Mouse (Mus musculus) ES-Bruce4 (cell line): ENCODE measurements around the gene Galntl6.

Experiments used
- CTCF ChIP-seq: IDR thresholded peaks from one replicate; pipeline ENCODE4 v1.8.1; 2011; ENCODE audit warnings: low read depth, low read length
- EP300 ChIP-seq: IDR thresholded peaks from 2 replicates; pipeline ENCODE4 v1.6.1; 2011; ENCODE audit warnings: low read depth, low read length; ENCODE audit not compliant: insufficient read depth
- POLR2A ChIP-seq: IDR thresholded peaks from one replicate; pipeline ENCODE4 v1.8.1; 2011; ENCODE audit warnings: low read length; ENCODE audit not compliant: insufficient read depth

DNA sequence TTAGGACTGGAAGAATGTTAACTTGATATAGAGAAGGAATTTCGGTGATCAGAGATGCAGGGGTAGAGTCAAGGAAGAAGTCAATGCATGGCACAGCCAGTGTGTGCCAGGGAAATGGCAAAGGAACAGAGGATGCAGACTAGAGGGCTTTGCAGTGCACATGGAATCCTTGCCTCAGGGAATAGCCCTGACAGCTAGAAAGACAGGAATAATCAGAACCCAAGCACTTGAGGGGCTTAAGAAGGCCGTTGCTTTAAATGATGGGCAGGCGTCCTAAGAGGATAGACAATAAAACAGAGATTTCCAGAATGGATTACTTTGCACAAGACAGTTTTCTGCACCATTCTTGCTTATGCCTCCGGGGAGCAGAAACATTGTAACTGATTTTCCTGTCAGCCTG is 425.3 kb downstream of the Galntl6 start:
- no peak for TF ChIP-seq POLR2A
- no peak for TF ChIP-seq CTCF
- TF ChIP-seq EP300, result no peak
